Mouse (Mus musculus) neutrophil, adult 5-6 weeks (primary cell): ENCODE data around the gene Ficd. TPM values are rescaled to one million over a fixed set of nuclear protein-coding genes. Genes with fewer than 3 reads are reported as not detected.

Experiments used
- ATAC-seq: fragments of 151-379, 151-347 bp; 2 replicates; pipeline ENCODE4 v1.8.0; 2017; ENCODE audit warnings: mild to moderate bottlenecking, moderate TSS enrichment; ENCODE audit not compliant: insufficient number of reproducible peaks, poor library complexity, low FRiP score, severe bottlenecking; ENCODE audit errors: extremely low read depth
- total RNA-seq: library from RNA; stranded (forward); fragments of 200-1000 nt; gene quantifications from 2 replicates; pipeline ENCODE4 v1.2.3, GENCODE M21; 2017

Gene Ficd
- total RNA-seq, 1 experiment from 2014 or later: 3.6 TPM

DNA sequence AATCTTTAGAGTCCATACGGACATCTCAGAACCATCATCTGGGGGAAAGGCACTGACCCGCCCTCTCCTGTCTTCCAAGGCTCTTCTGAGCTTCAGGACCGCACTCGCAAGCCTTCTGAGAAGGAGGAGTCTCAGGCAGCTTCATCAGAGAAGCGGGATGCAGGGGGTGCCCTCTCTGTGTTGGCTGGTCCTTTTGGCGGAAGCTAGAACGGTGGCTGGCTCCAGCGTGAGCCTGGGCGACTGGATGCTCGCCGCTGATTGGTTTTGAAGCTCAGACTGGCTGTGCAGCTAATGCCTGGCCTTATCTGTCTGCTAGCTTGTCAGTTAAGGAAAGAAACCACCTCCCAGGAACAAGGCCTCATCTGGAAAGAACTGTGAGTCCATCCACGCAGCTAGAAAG is 8.4 kb upstream of the Ficd start:
- ATAC-seq: no peak

DNA sequence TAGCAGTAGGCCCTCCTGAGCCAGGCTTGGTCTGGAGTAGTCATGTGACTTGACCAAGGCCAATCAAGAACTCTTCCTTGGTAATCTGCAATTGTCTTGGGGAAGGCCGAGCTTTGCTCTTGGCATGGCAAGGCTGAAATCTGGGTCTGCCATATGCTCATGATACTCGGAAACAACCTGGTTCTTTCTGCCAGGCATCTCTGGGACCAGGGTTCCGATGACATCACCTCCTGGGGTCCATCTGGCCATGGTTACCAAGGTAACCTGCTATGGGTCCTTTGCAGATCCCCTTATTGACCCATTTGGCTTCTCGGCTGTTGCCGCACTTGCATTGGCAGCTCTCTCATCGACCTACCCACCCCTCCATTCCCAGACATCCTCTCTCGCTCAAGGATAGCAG is 7.6 kb upstream of the Ficd start:
- no peak for ATAC-seq

DNA sequence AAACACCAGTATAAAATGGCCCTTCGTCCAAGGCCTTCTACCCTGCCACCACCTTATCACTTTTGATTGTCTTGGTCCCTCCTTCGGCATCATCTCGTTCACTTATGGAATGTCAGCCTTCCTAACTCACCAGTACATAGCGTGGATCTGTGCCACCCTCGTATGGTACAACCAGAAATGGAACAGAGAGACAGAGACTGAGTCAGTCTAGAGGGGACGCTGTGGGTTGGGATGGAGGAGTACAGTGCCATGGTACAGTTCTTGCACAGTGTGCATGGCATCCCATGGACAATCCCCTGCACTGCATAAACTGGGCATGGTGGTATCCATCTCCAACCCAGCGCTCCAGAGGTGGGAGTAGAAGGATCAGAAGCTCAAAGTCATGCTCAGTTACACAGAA is 6.9 kb upstream of the Ficd start:
- no peak for ATAC-seq

DNA sequence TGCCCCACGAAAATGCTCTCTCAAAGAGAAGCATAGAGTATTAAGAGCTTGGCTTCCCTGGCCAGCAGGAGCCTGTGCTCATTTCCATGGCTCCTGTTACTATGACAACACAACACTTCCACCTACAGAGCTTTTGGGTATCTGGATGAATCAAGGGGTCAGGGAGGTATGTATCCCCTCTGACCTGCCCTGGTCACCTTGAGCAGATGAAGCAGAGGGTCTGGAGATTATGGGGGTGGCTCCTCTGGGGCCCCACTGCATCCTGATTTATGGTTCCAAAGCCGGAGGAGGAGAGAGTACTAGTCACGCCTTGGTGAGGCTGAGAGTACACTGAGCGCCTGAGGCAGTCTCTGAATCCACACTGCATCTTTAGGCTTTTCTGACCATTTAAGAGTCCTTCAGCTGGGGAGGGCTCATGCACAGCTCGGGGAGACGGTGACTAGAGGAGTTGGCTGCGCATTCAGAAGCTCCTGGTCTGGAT is 4.9 kb upstream of the Ficd start:
- ATAC-seq: no peak

DNA sequence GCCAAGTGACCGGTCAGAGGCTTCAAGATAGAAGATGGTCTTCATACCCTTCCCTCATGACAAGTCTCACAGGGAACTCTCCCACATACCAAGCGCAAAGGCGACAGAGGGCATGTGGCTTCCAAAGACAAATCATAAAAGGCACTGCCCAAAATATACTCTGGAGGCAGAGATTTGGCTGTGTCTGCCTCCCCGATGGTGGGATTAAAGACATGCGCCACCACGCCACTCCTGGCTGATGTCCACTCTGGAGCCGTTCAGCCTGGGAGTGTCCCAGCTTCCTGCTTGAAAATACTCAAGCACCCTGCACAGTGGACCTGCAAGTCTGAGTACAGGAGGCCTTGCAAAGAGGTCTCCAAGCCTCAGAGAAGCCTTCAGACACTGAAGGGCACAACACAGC is 4.4 kb upstream of the Ficd start:
- no peak for ATAC-seq

GRCm38 (mm10) chr5:113732182-113732581 is 3.4 kb upstream of the Ficd start:
- ATAC-seq: no peak

- ATAC-seq: no peak
Measured at GRCm38 (mm10) chr5:113734376-113734775, 1.2 kb upstream of the Ficd start.

DNA sequence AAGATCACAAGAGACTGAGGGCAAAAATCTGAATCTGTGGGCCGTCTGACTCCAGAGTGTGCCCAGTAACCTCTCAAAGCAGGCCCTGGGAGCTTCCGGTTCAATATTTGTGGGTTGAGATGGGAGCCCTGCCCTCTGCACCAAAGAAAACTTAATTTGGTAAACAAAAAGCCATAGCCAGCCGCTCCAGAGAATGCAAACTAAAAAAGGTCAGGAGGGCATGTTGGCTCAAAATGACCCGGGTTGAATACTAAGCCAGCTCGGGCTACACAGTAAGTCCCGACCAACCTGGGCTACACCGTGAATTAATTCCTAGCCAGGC is 619 bp upstream of the Ficd start:
- no peak for ATAC-seq

DNA sequence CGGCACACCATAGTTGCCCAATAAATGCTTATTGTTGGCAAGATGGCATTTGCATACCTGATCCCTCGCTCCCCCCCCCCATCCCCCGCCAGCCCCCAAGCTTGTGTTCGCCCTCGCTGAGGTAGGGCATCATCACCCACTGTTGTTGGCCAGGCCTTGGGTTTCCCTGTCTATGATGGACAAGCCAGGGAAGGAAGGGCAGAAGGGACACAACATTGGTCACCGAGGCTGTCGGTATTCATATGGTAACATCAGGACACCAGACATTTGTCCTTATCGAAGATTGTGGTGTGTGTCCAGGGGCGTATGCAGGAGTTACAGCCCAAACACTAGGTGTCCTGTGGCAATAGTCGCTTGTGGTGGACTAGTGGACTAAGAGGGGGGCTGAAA is 505 bp downstream of the Ficd start:
- ATAC-seq: no peak

- ATAC-seq: no peak
Measured at GRCm38 (mm10) chr5:113736522-113737164, 1.0 kb downstream of the Ficd start.

- ATAC-seq: no peak
Measured at GRCm38 (mm10) chr5:113737607-113738237, 2.1 kb downstream of the Ficd start.

GRCm38 (mm10) chr5:113747629-113748028 is 12.0 kb downstream of the Ficd start:
- no peak for ATAC-seq

DNA sequence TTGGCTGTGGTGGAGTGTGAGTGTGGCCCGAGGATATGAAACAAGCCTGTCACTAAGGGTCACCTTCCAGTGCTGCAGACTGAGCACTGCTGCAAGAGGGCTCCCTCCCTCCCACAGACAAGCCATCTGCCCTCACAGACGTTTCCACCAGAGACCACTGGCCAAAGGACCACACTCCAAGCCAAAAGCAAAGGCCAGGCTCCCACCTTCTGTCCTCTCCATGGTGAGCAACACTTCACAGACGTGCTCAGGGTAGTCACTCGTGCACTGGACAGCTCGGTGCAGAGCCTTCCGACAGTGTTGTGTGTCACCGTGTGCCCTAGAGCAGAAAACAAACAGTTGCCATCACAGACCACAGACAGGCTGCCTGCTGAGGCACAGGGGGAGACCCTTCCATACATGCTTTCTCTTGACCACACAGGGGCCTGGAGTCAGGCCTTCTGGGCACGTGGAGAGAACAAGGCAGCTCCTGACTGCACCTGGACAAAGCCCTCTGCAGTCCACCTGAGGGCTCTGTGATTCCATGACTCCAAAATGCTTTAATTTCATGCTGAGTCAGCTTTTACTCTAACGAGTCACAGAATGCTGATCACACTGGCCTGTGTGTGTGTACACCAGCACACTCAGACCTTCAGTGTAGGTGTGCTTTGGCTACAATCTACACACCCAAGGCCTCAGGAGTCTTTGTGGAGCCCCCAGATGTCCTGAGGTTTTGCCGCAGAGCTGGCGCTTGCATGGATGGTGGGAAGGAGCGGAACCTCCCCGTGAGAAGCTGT is 13.1 kb downstream of the Ficd start:
- ATAC-seq: no peak

DNA sequence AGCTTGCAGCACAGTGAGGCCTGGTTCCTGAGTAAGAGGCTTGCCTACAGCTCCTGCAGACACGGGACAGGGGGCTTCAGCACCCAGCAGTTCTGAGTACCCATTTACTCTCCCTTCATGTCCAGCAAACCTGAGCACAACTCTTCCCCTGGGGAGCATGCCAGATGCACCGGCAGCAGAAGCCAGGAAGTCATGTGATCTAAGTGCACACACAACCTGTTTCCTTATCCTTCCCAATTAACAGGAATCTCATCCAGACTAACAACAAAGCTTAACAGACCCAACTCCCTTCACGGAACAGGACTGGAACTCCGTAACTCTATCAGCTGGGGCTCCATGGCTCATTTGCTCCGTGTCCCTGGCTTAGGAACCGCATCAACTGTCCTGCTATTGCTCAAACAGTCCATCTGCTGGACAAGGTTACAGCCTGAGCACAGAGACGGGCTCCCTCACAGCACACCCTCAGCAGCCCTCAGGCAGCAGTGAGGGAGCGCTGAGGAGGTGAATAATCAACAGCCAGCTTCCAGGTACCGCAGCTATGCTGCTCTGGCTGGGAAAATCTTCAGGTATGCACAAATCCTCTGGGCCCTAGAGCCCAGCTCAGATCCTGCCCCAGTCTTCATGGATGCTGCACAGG is 16.0 kb downstream of the Ficd start:
- no peak for ATAC-seq

DNA sequence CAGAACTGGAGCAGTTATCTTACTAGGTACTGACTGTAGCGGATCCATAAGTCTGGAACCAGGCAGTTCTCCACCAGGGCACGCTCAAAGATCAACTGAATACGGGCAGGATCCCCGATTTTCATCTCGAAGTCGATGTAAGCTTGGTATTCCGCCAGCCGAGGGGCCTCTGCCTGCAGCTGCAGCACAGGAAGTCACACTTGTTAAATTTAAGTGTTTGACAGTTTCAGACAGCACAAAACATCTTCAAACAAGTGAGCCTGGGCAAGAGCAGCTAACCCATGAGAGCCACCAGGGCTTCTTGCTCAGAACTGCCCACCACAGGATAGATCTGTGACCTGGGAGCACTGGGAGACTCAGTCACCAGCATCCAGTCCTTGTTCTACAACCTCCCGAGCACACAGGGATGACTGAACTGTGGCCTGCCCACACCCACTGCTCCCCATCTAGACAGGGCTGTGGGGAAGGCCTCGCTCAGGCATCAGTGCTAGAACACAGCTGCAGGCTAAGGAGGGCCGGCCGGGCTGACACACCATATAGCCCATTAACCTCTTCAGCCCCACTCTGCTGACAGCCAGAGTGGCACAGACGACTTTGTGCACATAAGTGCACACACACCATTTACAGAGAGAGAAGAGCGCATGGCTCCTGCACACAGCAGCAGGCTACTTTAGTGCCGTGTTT is 19.9 kb downstream of the Ficd start:
- no peak for ATAC-seq

DNA sequence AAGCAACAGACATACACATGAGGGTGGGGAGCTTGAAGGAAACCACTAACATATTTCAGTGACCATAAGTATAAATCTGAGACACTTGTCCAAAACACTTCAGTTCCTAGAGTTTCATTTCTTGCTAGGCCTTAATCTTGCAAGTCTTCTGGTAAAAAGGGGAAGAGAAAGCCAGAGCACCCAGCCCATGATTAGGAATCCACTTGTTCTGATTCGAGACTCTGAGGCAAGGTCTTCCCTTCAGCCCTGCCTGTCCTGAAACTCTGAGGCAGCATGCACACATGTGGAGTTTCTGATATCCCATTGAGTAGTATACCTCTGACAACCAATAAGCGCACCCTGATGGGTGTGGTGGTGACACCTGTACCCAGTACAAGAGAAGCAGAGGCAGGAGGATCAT is 26.0 kb downstream of the Ficd start:
- ATAC-seq: no peak

- ATAC-seq: no peak
Measured at GRCm38 (mm10) chr5:113764426-113764825, 28.8 kb downstream of the Ficd start.

- ATAC-seq: no peak; the same call in 1 of the 2 replicates
Measured at GRCm38 (mm10) chr5:113765641-113766526, 30.3 kb downstream of the Ficd start.
